Mouse (Mus musculus): ENCODE measurements around the gene Prss33. TPM values are rescaled to one million over a fixed set of nuclear protein-coding genes. Genes with fewer than 3 reads are reported as not detected.
A peak's percentile ranks its signal among the peaks of the same experiment; 100 is the strongest.

Prss33 gene
- total RNA-seq, 2 experiments from 2014 or later, result not detected

DNA sequence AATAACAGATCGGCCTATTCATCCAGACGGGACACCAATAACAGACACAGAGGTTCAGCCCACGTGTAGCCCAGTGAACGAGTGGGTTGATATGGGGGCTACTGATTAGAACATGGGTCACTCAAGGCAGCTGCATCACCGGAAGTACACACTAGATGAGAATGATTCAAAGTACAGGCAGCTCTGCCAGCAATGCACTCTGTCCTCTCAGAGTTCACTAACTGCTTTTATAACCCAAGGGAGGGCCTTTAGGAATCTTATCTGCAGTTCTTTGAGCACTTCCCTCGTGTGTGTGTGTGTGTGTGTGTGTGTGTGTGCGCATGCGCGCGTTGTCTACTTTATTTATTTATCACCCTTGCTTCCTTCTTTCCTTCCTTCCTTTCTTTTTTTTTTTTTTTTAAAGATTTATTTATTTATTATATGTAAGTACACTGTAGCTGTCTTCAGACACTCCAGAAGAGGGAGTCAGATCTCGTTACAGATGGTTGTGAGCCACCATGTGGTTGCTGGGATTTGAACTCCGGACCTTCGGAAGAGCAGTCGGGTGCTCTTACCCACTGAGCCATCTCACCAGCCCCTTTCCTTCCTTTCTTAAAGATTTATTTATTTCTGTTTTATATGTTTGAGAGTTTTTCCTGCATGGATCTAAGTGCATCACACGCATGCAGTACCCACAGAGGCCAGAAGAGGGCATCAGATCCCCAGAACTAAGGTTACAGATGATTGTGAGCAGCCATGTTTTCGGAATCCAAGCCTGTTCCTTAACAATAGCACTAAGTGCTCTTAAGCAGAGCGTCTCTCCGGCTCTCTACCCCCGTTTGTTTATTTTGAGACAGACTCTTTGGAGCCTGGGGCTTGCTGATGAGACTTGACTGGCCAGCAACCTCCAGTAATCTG lies 15.2 kb upstream of the Prss33 start:
- DNase-seq, result peak; percentile 65
- Histone ChIP-seq H3K27ac (no peak overlapping the region), H3K4me3 (no peak overlapping the region)
- TF ChIP-seq CTCF (IDR thresholded peaks at IDR 0.05), result peak; percentile 88
- intact Hi-C loops (cut with DNase I), result loop anchor here (2.0 kb wide), 1 partner anchor 110 kb away; no protein-coding TSS in a partner anchor

DNA sequence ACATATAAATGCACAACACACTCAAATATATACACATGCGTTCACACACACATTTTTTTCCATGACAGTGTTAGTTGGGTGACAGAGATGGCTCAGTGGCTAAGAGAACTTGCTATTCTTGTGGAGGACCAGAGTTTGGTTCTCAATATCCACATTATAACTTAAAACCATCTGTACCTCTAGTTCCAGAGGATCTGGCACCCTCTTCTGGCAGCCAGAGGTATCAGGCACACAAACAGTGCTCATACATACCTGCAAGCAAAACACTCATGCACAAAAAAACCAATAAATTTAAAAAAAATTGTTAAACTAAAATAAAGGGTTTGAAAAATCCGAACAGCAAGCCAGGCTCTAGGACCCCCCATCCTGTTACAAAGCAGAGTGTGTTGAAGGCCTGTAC lies 14.2 kb upstream of the Prss33 start:
- DNase-seq, result no peak
- no peak overlapping the region for H3K27ac ChIP-seq
- TF ChIP-seq CTCF (IDR thresholded peaks at IDR 0.05), result peak; percentile 28
- no peak overlapping the region for H3K4me3 ChIP-seq
- intact Hi-C loops (cut with DNase I), result loop anchor here (2.0 kb wide), 1 partner anchor 111 kb away; no protein-coding TSS in a partner anchor

DNA sequence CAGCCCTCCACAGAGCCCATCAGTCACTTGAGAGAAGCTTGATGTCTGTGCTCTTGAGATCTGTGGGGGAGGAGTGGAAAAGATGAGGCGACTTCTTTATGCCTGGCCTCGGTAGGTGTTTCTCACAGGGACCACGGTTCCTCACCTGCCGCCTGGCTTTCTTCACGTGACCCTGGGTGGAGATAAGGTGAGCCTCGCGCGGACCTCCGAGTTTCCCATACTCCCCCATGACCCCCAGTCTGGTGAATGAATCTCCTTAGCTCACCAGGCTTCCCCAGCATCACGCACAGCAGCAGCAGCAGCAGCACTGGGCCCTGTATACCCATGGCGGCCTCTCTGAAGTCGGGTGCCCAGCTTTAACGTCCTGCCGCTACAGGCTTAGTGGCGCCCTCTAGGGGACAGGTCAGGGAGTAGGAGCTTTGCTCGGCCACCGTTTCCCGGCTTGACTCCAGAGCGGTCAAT lies 8.0 kb upstream of the Prss33 start, which contains the start of the genes Prss32 and Prss41:
Gene Prss32, plus strand, starts transcription at position 44 of the 462 bp plus-strand sequence.
Gene Prss41, minus strand, starts transcription at position 361 of the 462 bp plus-strand sequence.
- no peak within 1 kb of the TSS for H3K27ac ChIP-seq
- DNase-seq, result peak; percentile 73
- intact Hi-C loops (cut with DNase I), result loop anchor here (2.0 kb wide), 2 partner anchors 69 to 95 kb away; no protein-coding TSS in a partner anchor
- H3K4me3 ChIP-seq, result peak within 1 kb of the TSS; percentile 52
- TF ChIP-seq CTCF (IDR thresholded peaks at IDR 0.05), result peak; percentile 78

DNA sequence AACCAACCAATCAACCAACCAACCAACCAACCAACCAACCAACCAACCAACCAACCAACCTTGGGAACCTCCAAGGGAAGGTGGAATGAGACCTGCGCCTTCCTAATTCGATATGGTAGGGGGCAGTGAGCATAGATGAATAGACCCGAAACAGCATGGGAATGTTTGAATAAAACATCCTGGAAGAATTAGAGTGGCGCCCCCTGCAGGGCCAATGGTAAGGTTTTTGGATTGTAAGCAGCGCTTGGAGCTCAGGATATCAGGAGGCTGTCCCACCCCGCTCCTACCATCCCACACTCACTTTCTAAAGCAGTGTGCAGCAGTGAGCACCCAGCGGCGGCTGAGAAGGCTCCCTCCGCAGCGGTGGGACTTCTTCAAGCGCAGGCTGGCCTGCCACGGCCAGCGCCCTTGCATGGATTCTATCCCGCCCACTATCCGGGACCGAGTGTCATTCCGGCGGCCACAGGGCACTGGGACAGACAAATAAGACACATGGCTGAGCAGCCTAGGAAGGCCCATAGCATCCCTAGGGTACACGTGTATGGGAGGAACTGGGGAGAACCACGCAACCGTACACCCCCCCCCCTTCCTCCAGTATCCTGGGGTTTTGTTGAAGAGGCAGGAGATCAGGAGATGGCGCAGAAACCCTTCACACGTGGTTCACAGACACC lies 7.4 kb upstream of the Prss33 start:
- intact Hi-C loops (cut with DNase I), result loop anchor here (2.0 kb wide), 1 partner anchor 94 kb away; no protein-coding TSS in a partner anchor

DNA sequence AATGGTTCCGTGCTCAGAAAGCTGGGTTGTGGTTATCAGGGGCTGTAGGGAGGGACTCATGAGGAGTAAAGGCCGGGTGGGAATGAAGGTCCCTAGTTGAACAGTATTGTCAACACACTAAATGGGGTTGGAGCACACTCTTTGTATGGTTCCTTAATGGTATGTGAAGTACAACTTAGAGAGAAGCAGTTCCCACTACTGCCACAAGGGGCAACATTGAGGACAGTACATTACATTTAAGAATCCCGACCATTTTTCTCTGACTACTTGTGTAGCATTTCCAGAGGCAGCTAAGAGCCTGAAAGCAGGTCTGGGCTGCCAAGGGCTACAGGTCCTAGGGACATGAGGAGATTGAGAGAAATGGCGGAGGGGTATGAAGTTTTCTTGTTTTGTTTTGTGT lies 5.3 kb upstream of the Prss33 start:
- no peak overlapping the region for H3K4me3 ChIP-seq
- no peak overlapping the region for H3K27ac ChIP-seq
- DNase-seq, result peak; percentile 28
- intact Hi-C loops (cut with DNase I), result no loop called here
- TF ChIP-seq CTCF (IDR thresholded peaks at IDR 0.05), result peak; percentile 88

More for the DNA sequence above, 7.4 kb upstream of the Prss33 start:
- no peak for DNase-seq
- no peak overlapping the region for H3K27ac ChIP-seq
- peak; percentile 41 for TF ChIP-seq CTCF (IDR thresholded peaks at IDR 0.05)
- H3K4me3 ChIP-seq, result no peak overlapping the region

DNA sequence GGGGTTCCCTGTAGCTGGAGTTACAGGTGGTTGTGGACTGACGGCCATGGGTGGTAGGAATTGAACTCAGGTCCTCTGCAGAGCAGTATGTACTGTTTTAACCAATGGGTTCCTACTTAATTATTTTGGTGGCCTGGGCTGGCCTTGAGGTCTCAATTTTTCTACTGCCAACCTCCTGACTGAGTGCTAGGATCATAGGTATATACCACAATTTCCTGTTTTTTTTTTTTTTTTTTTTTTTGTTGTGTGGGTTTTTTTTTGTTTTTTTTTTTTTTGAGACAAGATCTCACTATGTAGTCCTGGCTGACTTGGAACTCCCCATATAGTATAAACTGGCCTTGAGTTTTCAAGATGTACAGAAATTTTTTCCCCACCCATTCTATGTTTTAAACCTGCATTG lies 4.7 kb downstream of the Prss33 start:
- DNase-seq, result no peak
- H3K4me3 ChIP-seq, result no peak overlapping the region
- intact Hi-C loops (cut with DNase I), result loop anchor here (5.0 kb wide), 1 partner anchor 39 kb away; the partner anchor contains the start of gene Srrm2
- no peak overlapping the region for H3K27ac ChIP-seq
- TF ChIP-seq CTCF (IDR thresholded peaks at IDR 0.05), result no peak

DNA sequence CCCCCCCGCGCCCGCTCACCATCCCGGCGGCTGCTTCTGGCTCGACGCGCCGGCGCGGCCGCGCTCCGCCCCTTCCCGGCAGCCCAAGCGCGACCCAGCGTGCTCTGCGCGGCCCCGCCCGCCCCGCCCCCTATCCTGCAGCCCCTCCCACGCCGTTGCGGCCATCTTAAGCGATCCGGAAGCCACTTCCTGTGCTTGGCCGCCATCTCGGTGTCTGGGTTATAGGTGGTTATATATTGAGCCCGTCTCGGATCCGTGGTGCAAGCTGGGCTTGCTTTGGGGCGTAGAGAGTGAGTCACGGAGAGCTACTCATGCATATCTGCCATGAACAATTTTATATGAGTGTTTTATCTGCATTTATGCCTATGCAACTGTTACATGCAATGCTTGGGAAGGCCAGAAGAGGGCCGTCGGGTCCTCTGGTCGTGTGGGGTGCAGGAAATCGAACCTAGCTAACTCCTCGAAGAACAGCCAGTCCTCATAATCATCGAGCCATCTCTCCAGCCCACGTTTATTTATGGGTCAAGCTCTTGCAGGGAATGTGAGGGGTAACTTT lies 6.7 kb downstream of the Prss33 start, which contains the start of gene Elob:
Gene Elob, minus strand, starts transcription at position 73 of the 556 bp plus-strand sequence.
- intact Hi-C loops (cut with DNase I), result loop anchor here (2.0 kb wide), 1 partner anchor 26 kb away; no protein-coding TSS in a partner anchor
- peak; percentile 82 for TF ChIP-seq CTCF (IDR thresholded peaks at IDR 0.05)
- peak within 1 kb of the TSS; percentile 90 for H3K4me3 ChIP-seq
- DNase-seq, result peak; percentile 91
- peak within 1 kb of the TSS; percentile 97 for H3K27ac ChIP-seq

DNA sequence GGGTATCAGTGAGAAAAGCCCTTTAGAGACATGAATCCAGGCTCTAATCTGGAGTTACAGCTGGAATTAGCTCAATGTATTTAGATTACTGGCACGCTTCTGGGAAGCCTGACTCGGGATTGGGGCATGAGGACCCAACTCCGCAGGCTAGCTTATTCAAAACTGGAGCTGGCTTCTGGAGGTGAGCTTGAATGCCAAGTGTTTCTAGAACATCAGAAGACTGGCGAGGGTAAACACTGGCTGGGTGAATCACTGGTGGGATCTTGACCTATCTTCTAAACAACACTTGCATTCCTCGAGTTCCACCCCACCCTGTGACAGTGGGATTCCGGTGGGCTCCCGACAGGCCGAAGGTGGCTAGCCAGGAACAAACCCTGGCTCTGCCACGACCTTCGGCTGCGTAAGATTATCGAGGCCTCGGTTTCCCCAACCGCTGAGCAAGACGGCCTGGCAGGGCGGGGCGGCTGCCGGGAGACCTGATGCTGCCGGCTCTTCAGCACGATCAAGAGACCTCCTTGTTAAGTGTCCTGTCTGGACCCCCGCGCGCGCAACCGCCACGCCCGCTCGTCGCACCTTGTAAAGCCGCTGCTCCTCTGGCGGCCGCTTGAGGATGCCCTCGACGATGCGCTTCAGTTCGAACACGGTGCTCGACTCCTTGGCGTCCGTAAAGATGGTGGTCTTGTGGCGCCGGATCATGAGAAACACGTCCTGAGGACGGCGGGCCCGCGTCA lies 7.4 kb downstream of the Prss33 start:
- H3K27ac ChIP-seq, result peak overlapping the region; percentile 84
- intact Hi-C loops (cut with DNase I), result loop anchor here (2.0 kb wide), 1 partner anchor 26 kb away; no protein-coding TSS in a partner anchor
- TF ChIP-seq CTCF (IDR thresholded peaks at IDR 0.05), result peak; percentile 25; the same call in 1 of the 2 replicates
- H3K4me3 ChIP-seq, result peak overlapping the region; percentile 90
- DNase-seq, result peak; percentile 72

DNA sequence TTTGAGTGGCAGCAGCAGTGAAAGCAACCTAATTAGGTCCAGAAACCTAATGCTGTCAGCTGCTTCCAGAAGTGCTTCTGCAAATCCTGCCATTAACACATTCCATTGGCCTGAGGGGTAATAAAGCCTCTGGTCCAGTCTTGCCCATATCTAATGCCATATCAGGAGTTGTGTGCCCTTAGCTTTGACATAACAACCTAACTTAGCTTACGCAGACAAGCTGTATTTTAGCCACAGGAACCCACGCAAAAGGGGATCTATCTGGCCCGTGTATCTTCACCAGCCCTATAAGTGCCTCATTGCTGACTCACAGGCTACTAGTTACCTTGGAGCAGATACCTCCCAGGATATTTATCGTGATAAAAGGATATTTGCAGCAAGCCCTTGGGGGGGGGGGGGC lies 10.3 kb downstream of the Prss33 start:
- no peak for DNase-seq
- intact Hi-C loops (cut with DNase I), result no loop called here
- Histone ChIP-seq H3K4me3 (peak overlapping the region; percentile 5; the same call in 1 of the 2 replicates), H3K27ac (peak overlapping the region; percentile 78)
- no peak for TF ChIP-seq CTCF (IDR thresholded peaks at IDR 0.05)

DNA sequence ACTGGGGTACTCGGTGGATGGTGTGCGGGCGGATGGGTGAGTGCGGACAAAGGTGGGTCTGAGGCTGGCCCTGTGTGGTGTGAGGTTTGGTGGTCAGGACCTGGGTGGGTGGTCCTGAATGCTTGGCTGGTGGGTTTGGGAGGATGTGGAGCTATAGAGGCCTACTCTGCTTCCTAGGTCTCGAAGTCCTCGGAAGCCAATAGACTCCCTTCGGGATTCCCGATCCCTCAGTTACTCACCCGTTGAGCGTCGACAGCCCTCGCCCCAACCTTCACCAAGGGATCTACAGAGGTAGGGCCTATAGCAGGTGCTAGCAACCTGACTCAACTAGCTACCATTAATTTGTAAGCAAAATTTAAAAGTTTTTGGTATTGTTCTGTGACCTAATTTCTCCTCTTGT lies 12.2 kb downstream of the Prss33 start:
- H3K4me3 ChIP-seq, result no peak overlapping the region
- H3K27ac ChIP-seq, result no peak overlapping the region
- intact Hi-C loops (cut with DNase I), result no loop called here
- TF ChIP-seq CTCF (IDR thresholded peaks at IDR 0.05), result no peak
- DNase-seq, result no peak

DNA sequence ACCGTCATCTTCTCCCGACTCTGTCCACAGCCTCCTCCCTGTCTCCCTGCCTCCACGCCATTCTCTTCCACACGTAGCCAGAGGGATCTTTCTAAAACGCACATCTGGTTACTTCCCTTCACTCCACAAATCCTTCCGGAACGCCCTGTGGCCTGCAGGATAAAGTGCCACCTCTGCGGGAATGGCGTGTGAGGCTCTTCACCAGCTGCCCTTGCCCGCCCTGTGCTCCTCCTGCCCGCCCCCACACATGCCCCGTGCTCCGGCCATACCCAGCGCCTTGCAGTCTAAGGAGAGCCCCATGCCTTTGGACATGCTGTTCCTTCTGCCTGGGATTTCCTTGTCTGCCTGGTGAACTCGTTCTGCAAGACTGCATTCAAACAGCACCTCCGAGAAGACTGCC lies 12.8 kb downstream of the Prss33 start:
- peak; percentile 30 for DNase-seq
- intact Hi-C loops (cut with DNase I), result no loop called here
- TF ChIP-seq CTCF (IDR thresholded peaks at IDR 0.05), result no peak

More for the DNA sequence above, 12.8 kb downstream of the Prss33 start:
- Histone ChIP-seq H3K4me3 (no peak overlapping the region), H3K27ac (no peak overlapping the region)

Measured in gastrocnemius, adult 2 months (tissue).